Mouse (Mus musculus): ENCODE data around the gene Naip2. TPM values are rescaled to one million over a fixed set of nuclear protein-coding genes. Genes with fewer than 3 reads are reported as not detected.
A peak's percentile ranks its signal among the peaks of the same experiment; 100 is the strongest.

Naip2 gene
- polyA plus RNA-seq, 1 experiment from 2014 or later = 1.8 TPM

DNA sequence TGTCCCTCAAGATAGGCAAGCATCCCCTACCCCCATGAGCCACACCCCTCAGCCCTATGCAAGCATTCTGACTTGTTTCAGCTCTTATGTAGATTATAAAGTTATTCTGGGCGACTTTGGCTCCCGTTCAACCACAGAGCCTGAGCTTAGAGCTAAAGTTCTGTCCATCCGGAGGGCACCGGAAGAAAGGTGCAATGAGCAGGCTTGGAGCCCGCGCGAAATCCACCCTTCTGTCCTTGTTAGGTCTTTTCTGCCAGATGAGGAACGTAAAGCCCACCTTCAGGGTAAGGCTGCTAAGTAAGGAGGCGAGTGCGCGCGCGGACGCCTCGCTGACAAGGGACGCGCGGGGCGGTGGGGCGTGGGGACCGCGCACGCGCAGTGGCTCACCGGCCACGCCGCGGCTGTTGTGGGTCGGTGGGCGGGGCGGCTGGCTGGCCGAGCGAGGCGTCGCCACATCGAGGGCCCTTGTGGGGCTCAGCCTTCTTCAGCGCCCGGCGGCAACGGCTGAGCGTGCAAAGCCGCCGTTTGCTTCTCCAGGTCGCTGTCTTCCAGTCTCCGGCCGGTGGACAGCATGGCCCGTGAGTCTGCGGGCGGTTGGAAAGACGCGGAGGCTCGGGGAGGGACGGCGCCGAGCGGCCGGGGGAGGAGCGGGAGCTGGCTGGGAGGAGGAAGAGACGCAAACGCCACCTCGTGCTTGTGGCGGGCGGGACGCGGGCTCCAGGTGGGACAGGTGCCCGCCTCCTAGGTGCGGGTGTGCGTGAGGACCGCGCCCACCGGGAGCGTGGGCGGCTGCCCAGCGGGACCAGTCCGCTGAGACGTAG is 94.0 kb downstream of the Naip2 start, which contains the start of gene Serf1:
TSS of gene Serf1 (plus strand) at position 361 of the 821 bp plus-strand sequence.
- peak; percentile 53 for ATAC-seq (ENCODE audit: insufficient read depth)
- H3K4me2 ChIP-seq = peak within 1 kb of the TSS; percentile 89
- H3K9ac ChIP-seq = peak within 1 kb of the TSS; percentile 52
- H3K4me3 ChIP-seq (replicated peaks) = peak within 1 kb of the TSS; percentile 70
- H3K4me1 ChIP-seq (replicated peaks) = peaks cover 30% of the 10 kb centered on the region
- H3K9me3 ChIP-seq (replicated peaks) = no peaks in the 10 kb centered on the region
- no peaks in the 10 kb centered on the region for H3K36me3 ChIP-seq (replicated peaks)
- whole genome bisulfite sequencing (ENCODE audit: insufficient replicate concordance) = 1% methylated on average over 76 of the region's 76 CpGs
- H3K27me3 ChIP-seq = peaks cover 12% of the 10 kb centered on the region
- H3K27ac ChIP-seq (replicated peaks) = no peak within 1 kb of the TSS

DNA sequence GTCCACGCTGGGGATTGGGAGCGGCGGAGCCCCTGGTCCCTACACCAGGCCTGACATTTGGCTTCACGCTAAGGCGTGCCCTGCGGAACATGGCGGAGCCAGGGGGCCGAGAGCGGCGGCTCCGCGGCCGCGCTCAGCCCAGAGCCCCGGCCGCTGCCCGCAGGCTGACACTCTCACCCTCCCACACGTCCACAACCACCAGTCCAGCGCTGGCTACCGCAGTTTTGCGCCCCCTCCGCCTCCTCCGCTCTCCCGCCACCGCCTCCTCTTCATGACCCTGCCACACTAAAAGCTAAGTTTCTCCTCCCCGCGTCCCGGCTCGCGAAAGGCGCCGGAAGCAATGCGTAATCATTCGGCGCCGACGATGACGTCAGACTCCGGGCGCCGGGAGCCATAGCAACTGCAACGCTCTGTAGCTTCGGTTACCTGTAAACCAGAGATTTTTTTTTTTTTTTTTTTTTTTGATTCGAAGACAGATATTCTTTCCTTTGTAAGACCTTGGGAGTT is 98.1 kb downstream of the Naip2 start, which contains the start of gene Bdp1:
TSS of gene Bdp1 (minus strand) at position 323 of the 507 bp plus-strand sequence.
- Histone ChIP-seq H3K27ac (replicated peaks) (peak within 1 kb of the TSS; percentile 81), H3K36me3 (replicated peaks) (peaks cover 2% of the 10 kb centered on the region; the same call in 1 of the 2 replicates), H3K9ac (peak within 1 kb of the TSS; percentile 95), H3K4me1 (replicated peaks) (peaks cover 48% of the 10 kb centered on the region), H3K9me3 (replicated peaks) (no peaks in the 10 kb centered on the region), H3K4me3 (replicated peaks) (peak within 1 kb of the TSS; percentile 97), H3K27me3 (peaks cover 12% of the 10 kb centered on the region), H3K4me2 (peak within 1 kb of the TSS; percentile 70)
- peak; percentile 80 for ATAC-seq (ENCODE audit: insufficient read depth)
- WGBS (ENCODE audit: insufficient replicate concordance) = under 1% methylated on average over 44 of the region's 44 CpGs

DNA sequence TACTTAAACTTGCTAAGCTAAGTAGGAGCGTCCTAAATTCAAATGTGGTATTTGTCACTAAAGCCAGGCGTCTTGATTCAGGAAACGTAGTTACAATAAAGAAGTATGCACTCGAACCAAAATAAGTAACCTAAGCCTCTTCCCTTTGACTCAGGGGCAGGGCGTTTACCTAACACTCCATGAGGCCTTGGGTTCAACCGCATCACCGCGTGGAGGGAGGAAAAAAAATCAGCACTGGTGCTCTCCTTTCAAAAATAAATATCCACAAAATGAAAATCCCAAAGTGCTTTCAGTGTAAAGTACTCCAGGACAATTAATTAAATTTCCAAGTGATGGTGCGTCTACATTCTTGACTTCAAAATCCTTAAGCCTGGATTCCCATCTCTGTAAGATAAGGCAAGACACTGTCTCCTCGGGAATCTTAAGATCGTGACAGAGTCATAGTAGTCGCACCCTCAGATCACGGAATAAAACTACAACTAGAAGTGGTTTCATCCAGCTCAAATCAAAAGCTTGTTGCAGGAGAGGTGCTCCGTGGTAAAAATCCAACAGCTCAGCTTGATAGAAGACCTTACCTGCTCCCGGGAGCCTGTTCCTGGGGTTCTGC is 98.7 kb downstream of the Naip2 start:
- H3K4me3 ChIP-seq (replicated peaks) = peak overlapping the region; percentile 97
- ATAC-seq (ENCODE audit: insufficient read depth) = peak; percentile 22
- H3K9me3 ChIP-seq (replicated peaks) = no peaks in the 10 kb centered on the region
- H3K27me3 ChIP-seq = peaks cover 8% of the 10 kb centered on the region
- peak overlapping the region; percentile 70 for H3K4me2 ChIP-seq
- H3K4me1 ChIP-seq (replicated peaks) = peaks cover 43% of the 10 kb centered on the region
- H3K27ac ChIP-seq (replicated peaks) = peak overlapping the region; percentile 81
- peak overlapping the region; percentile 95 for H3K9ac ChIP-seq
- WGBS (ENCODE audit: insufficient replicate concordance) = 2% methylated on average over 15 of the region's 15 CpGs
- peaks cover 7% of the 10 kb centered on the region; the same call in 1 of the 2 replicates for H3K36me3 ChIP-seq (replicated peaks)

DNA sequence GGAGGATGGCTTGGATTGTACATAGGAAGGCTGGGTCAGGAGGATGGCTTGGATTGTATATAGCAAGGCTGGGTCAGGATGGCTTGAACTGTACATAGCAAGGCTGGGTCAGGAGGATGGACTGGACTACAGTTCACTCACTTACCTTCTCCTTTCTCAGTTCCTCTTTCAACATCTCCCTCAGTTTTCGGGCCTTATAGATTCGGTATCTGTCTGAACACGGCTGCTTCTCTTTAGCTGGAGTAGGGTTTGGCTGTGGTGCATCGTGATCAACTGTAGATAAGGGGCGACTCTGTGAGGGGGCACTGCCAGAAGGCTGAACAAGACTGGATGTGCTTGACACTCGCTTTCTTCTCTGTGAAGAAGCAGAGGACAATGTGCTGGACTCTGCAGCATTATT is 103.1 kb downstream of the Naip2 start:
- WGBS (ENCODE audit: insufficient replicate concordance) = 43% methylated on average over 6 of the region's 6 CpGs
- no peaks in the 10 kb centered on the region for H3K9me3 ChIP-seq (replicated peaks)
- no peak overlapping the region for H3K4me3 ChIP-seq (replicated peaks)
- H3K27me3 ChIP-seq = no peaks in the 10 kb centered on the region
- peaks cover 27% of the 10 kb centered on the region for H3K4me1 ChIP-seq (replicated peaks)
- H3K36me3 ChIP-seq (replicated peaks) = peaks cover 48% of the 10 kb centered on the region
- H3K27ac ChIP-seq (replicated peaks) = no peak overlapping the region
- no peak overlapping the region for H3K4me2 ChIP-seq
- no peak overlapping the region for H3K9ac ChIP-seq
- ATAC-seq (ENCODE audit: insufficient read depth) = no peak

Other genes with a start within 250 kb of the Naip2 start
- 19.4 and 22.5 TPM in 2 replicates for gene Mccc2, start 186.5 kb downstream of the Naip2 start, polyA plus RNA-seq (2015; fragmentation: Nextera tagmentation; extraction: Ambion mirVana)
- 12.0 and 14.2 TPM in 2 replicates for gene Bdp1, start 98.0 kb downstream of the Naip2 start, polyA plus RNA-seq (2015; fragmentation: Nextera tagmentation; extraction: Ambion mirVana)
- gene Serf1, start 94.1 kb downstream of the Naip2 start, polyA plus RNA-seq (2015; fragmentation: Nextera tagmentation; extraction: Ambion mirVana) = 13.8 and 15.0 TPM in 2 replicates
- gene Smn1, start 77.2 kb downstream of the Naip2 start, polyA plus RNA-seq (2015; fragmentation: Nextera tagmentation; extraction: Ambion mirVana) = 17.5 and 18.0 TPM in 2 replicates
- gene Naip5, start 44.2 kb upstream of the Naip2 start, polyA plus RNA-seq (2015; fragmentation: Nextera tagmentation; extraction: Ambion mirVana) = 0.54 and 0.67 TPM in 2 replicates
- gene Naip6, start 115.6 kb upstream of the Naip2 start, polyA plus RNA-seq (2015; fragmentation: Nextera tagmentation; extraction: Ambion mirVana) = 0.30 and 0.40 TPM in 2 replicates